Mouse (Mus musculus): ENCODE data around the gene Grid2ip. TPM values are rescaled to one million over a fixed set of nuclear protein-coding genes. Genes with fewer than 3 reads are reported as not detected.

The Grid2ip gene
- polyA plus RNA-seq, 1 experiment = 0.09 TPM

DNA sequence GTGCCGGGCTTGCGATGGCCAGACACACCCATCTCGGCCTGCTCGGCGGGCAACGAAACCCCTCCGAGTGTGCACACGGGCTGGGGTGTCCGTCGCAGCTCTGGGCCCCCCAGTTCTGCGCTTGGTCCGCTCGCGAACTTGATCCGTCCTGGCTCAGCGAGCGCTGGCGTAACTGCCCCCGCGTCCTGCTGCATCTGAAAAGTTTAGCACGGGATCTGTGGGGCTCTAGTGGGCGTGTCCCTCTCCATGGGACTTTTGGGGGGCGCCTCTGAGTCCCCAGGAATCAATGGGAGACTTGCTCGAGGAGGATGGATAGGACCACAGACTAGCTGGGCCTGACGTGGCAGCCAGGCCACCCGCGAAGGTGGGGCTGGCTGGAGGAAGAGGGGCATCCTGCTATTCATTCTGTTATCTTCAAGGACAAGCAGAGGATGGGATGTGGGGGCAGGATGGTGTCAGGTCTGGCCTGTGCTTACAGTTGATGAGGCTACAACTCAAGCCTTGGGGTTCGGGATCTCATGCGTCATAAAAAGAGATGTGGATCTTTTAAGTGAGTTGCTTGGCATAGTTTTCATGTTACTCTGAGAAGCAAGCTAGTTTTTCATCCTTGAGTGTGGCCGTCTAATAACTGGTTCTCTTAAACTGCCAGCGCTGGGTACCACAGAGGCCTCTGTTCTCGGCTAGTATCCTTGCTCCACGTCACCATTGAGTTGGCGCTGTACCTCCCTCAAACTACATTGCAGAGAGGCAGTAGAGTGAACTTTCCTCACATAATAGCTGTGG, 47.2 kb downstream of the Grid2ip start:
- no peak for TF ChIP-seq POLR2A (IDR thresholded peaks at IDR 0.05; ENCODE audit: borderline replicate concordance, extremely low read depth, low read depth, low read length)
- no peak for TF ChIP-seq CTCF (IDR thresholded peaks at IDR 0.05; ENCODE audit: insufficient read depth, low read length)
- 2% methylated on average over 34 of the region's 34 CpGs for WGBS
- DNase-seq = no peak
- peak overlapping the region; percentile 87 for H3K4me3 ChIP-seq (replicated peaks; ENCODE audit: extremely low read depth, low read depth, low read length)
- H3K4me1 ChIP-seq (ENCODE audit: control insufficient read depth, insufficient read depth, low read length) = peaks cover 9% of the 10 kb centered on the region

DNA sequence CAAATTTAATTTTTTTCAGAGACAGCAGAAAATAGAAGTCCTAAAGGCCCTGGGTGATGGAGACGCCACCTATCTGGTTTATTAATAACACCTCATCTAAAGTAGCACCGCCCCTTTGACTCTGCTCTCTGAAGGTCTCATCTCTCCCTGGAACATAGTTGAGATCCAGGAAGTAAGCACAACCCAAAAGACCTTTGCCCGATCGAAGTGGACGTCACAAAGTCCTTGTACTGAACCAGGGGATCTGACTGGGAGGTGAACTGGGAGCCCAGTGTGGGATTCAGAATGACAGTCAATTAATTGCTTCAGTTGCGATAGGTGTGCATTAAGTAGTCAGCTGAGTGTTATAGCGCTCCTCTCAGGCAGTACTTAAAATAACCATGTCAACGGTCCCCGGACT, 48.1 kb downstream of the Grid2ip start:
- Histone ChIP-seq H3K4me1 (ENCODE audit: control insufficient read depth, insufficient read depth, low read length) (peaks cover 15% of the 10 kb centered on the region), H3K4me3 (replicated peaks; ENCODE audit: extremely low read depth, low read depth, low read length) (no peak overlapping the region)
- DNase-seq = no peak
- WGBS = 66% methylated on average over 9 of the region's 9 CpGs
- no peak for TF ChIP-seq CTCF (IDR thresholded peaks at IDR 0.05; ENCODE audit: insufficient read depth, low read length)

DNA sequence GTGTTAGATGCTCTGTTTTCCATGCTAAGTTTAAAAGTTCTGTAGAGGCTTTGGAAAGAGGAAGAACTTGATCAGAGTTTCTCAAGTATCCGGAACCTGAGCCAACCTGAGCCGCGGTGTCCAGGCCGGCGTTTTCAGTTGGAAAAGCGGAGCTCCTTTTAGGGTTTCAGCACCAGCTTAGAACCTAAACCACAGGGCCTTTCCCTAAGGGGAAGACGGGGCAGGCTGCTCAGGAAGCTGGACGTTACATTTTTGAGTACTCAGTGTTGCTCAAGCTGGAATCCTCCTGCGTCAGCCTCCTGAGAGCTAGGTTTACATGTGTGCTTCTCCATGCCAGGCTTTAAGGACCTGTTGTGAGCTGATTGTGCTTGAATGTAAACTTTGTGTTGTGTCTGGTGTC, 49.4 kb downstream of the Grid2ip start:
- WGBS = 83% methylated on average over 9 of the region's 9 CpGs
- peaks cover 17% of the 10 kb centered on the region for H3K4me1 ChIP-seq (ENCODE audit: control insufficient read depth, insufficient read depth, low read length)
- H3K4me3 ChIP-seq (replicated peaks; ENCODE audit: extremely low read depth, low read depth, low read length) = no peak overlapping the region
- TF ChIP-seq CTCF (IDR thresholded peaks at IDR 0.05; ENCODE audit: insufficient read depth, low read length) (no peak), POLR2A (IDR thresholded peaks at IDR 0.05; ENCODE audit: borderline replicate concordance, extremely low read depth, low read depth, low read length) (no peak)
- no peak for DNase-seq

DNA sequence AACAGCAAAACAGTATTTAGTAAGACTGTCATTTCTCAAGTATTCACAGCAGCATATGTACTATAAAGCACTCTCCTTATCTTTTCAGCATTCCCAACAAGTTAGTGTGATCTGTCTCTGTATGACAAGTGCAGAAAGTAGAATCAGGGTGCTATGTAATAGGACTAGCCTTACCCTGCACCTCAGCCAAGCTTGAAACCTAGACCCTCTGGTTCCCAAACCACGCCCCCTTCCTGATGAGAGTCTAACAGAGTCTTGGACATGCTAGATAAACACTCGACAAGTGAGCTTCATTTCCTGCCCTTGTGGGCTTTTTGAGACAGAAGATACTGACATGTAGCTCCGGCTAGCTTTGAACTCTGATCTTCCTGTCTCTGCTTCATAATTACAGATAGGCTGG, 52.1 kb downstream of the Grid2ip start:
- WGBS = 24% methylated on average over 3 of the region's 3 CpGs
- peaks cover 17% of the 10 kb centered on the region for H3K4me1 ChIP-seq (ENCODE audit: control insufficient read depth, insufficient read depth, low read length)
- no peak for DNase-seq
- TF ChIP-seq CTCF (IDR thresholded peaks at IDR 0.05; ENCODE audit: insufficient read depth, low read length) = no peak
- no peak for TF ChIP-seq POLR2A (IDR thresholded peaks at IDR 0.05; ENCODE audit: borderline replicate concordance, extremely low read depth, low read depth, low read length)
- H3K4me3 ChIP-seq (replicated peaks; ENCODE audit: extremely low read depth, low read depth, low read length) = no peak overlapping the region

DNA sequence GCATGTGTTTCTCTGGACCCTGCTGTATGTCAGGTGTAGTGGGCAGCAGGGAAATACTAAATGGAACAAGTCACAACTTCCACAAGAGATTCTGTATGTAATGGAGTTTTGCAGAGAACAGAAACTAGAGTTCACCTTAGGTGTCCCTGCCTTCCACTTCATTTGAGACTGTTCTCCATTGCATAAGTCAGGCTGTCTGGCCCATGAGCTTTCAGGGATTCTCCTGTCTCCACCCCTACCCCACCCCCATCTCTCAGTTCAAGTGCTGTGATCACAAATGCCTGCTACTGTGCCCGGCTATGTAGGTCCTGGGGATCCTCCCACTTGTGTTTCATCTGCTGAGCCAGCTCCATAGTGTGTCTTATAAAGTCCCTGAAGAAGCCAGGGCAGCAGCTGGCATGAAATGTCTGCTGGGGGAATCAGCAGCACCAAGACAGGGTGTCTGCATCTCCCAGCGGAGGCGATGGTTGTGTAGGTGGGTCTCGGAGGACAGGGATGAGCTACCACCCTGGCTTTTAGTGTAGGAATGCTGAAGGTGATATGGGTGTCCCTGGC, 53.8 kb downstream of the Grid2ip start:
- H3K4me3 ChIP-seq (replicated peaks; ENCODE audit: extremely low read depth, low read depth, low read length) = no peak overlapping the region
- peaks cover 14% of the 10 kb centered on the region for H3K4me1 ChIP-seq (ENCODE audit: control insufficient read depth, insufficient read depth, low read length)
- no peak for TF ChIP-seq CTCF (IDR thresholded peaks at IDR 0.05; ENCODE audit: insufficient read depth, low read length)
- no peak for TF ChIP-seq POLR2A (IDR thresholded peaks at IDR 0.05; ENCODE audit: borderline replicate concordance, extremely low read depth, low read depth, low read length)
- 77% methylated on average over 4 of the region's 4 CpGs for WGBS
- no peak for DNase-seq

DNA sequence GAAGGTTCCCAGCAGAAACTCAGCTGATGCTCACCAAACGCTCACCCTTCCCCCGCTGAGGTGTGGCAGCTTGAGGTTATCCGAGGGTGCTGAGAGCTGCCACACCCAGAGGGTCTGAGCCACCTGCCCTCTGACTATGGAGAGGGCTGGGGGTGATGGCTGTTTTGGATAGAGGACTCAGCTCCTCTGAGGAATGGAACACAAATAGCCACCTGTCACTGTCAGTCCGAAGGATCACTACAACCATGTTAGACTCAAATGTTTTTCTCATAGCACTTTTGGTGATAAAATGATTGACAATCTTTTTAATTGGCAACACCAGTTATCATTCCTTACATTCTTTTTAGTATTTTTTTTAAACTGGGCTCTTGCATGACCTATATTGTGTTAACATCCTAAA, 64.3 kb downstream of the Grid2ip start:
- DNase-seq = no peak
- Histone ChIP-seq H3K4me1 (ENCODE audit: control insufficient read depth, insufficient read depth, low read length) (no peaks in the 10 kb centered on the region), H3K4me3 (replicated peaks; ENCODE audit: extremely low read depth, low read depth, low read length) (no peak overlapping the region)
- 70% methylated on average over 4 of the region's 4 CpGs for WGBS
- TF ChIP-seq CTCF (IDR thresholded peaks at IDR 0.05; ENCODE audit: insufficient read depth, low read length) (no peak), POLR2A (IDR thresholded peaks at IDR 0.05; ENCODE audit: borderline replicate concordance, extremely low read depth, low read depth, low read length) (no peak)

DNA sequence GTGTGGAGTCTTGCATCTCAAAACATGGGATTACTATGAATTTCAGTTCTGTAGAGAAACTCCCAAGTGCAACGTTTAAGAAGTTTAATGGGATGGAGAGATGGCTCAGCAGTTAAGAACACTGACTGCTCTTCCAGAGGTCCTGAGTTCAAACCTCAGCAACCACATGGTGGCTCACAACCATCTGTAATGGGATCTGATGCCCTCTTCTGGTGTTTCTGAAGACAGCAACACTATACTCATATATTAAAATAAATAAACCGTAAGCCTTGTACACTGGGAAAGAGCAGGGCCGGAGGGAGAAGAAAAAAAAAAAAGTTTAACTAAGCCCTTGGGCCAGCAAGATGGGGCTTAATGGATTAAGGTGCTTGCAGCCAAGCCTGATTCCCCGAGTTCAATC, 65.9 kb downstream of the Grid2ip start:
- H3K4me3 ChIP-seq (replicated peaks; ENCODE audit: extremely low read depth, low read depth, low read length) = no peak overlapping the region
- no peaks in the 10 kb centered on the region for H3K4me1 ChIP-seq (ENCODE audit: control insufficient read depth, insufficient read depth, low read length)
- 80% methylated on average over 4 of the region's 4 CpGs for WGBS
- DNase-seq = no peak
- TF ChIP-seq POLR2A (IDR thresholded peaks at IDR 0.05; ENCODE audit: borderline replicate concordance, extremely low read depth, low read depth, low read length) (no peak), CTCF (IDR thresholded peaks at IDR 0.05; ENCODE audit: insufficient read depth, low read length) (no peak)

DNA sequence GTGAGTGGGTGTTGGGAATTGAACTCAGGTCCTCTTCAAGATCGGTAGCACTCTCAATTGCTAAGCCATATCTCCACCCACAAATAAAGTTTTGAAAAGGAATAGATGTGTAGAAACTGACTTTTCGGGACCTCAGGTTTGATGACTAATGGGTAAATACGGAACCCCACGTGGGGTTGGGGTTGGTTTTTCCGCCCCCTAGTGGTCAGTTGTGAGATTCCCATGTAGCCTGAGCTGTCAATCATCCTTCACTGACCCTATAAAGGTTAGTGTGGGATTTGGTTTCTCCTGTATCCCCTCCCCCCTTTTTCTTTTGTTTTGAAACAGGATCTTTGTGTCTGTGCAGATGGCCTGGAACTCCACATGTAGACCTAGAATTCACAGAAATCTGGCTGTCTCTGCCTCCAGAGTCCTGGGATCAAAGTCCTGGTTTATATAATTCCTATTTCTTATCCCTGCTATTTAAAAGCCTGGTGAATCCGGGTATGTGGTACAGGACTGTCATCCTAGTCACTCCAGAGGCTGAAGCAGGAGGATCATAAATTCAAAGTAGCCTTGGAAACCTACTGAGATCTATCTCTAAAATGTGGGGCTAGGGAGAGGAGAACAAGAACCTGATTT, 66.9 kb downstream of the Grid2ip start:
- peak; percentile 50 for DNase-seq
- H3K4me3 ChIP-seq (replicated peaks; ENCODE audit: extremely low read depth, low read depth, low read length) = no peak overlapping the region
- TF ChIP-seq POLR2A (IDR thresholded peaks at IDR 0.05; ENCODE audit: borderline replicate concordance, extremely low read depth, low read depth, low read length) = no peak
- TF ChIP-seq CTCF (IDR thresholded peaks at IDR 0.05; ENCODE audit: insufficient read depth, low read length) = peak; percentile 78
- 16% methylated on average over 6 of the region's 6 CpGs for WGBS
- H3K4me1 ChIP-seq (ENCODE audit: control insufficient read depth, insufficient read depth, low read length) = no peaks in the 10 kb centered on the region

DNA sequence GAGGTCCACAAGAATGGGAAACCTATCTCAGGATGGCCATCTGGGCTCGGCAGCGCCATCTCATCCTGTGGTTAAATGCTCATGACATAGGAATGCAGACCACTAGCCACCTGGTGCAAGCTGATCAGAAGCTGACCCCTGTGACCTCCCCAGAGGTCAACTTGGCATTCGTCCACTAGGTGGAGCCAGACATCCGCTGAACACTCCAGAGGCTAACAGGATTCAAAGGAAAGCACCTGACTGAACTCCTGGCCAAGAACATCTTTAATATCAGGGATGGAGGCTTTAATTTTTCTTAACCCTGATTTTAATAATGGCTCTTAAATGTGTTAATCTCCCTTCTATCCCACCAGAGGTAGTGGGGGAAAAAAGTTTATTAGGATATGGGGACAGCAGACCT, 77.3 kb downstream of the Grid2ip start:
- Histone ChIP-seq H3K4me3 (replicated peaks; ENCODE audit: extremely low read depth, low read depth, low read length) (no peak overlapping the region), H3K4me1 (ENCODE audit: control insufficient read depth, insufficient read depth, low read length) (no peaks in the 10 kb centered on the region)
- WGBS = 7% methylated on average over 4 of the region's 4 CpGs
- no peak for TF ChIP-seq POLR2A (IDR thresholded peaks at IDR 0.05; ENCODE audit: borderline replicate concordance, extremely low read depth, low read depth, low read length)
- peak; percentile 91 for TF ChIP-seq CTCF (IDR thresholded peaks at IDR 0.05; ENCODE audit: insufficient read depth, low read length)
- peak; percentile 62 for DNase-seq

DNA sequence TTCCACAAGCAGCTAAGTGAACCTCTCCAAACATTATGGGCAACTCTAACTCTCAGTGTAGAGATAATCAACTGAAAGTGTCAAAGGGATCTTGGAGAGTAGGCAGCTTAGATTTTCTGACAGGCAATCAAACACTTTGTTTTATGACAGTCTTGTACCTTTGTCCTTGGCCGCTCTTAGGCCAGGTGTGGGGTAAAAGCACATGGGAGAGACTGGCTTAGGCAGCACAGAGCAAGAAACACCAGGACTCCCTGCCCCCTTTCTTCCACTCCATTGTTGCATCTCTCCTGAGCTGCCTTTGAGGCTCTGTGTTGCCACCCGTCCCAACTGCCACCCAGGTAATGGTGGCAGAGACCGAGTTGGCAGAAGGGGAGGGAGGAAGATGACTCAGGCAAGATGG, 84.2 kb downstream of the Grid2ip start:
- Histone ChIP-seq H3K4me3 (replicated peaks; ENCODE audit: extremely low read depth, low read depth, low read length) (no peak overlapping the region), H3K4me1 (ENCODE audit: control insufficient read depth, insufficient read depth, low read length) (no peaks in the 10 kb centered on the region)
- no peak for DNase-seq
- TF ChIP-seq POLR2A (IDR thresholded peaks at IDR 0.05; ENCODE audit: borderline replicate concordance, extremely low read depth, low read depth, low read length) (no peak), CTCF (IDR thresholded peaks at IDR 0.05; ENCODE audit: insufficient read depth, low read length) (no peak)
- 80% methylated on average over 3 of the region's 3 CpGs for WGBS
